Comparison of ENCODE assay signal across 15 mouse cellular contexts in genomic region chr10:80056976-80057682, GRCm38 (mm10). TPM values are rescaled to one million over a fixed set of nuclear protein-coding genes. Genes with fewer than 3 reads are reported as not detected.
DNase-seq lines count a peak whose midpoint lies in the region; ATAC-seq and TF ChIP-seq lines count a peak whose summit lies in the region.
"Had no signal": no experiment of that assay in that cellular context is flagged by ENCODE, and none has a peak within 500 bp of the region (broad histone marks: within the 10 kb centered on the region; RNA-seq: fewer than 3 reads in every experiment).

No protein-coding gene starts in this region.

- 92% methylated on average over 27 of the region's 27 CpGs for WGBS in hindbrain, postnatal 0 days
- WGBS in hindbrain, embryonic 12.5 days, result 92% methylated on average over 27 of the region's 27 CpGs
- WGBS in bone marrow, adult 2 months, result 92% methylated on average over 27 of the region's 27 CpGs

- peak; percentile 15; the same call in 1 of the 2 replicates for TF ChIP-seq POLR2A in bone marrow, adult 2 months (IDR thresholded peaks at IDR 0.05; ENCODE audit: borderline replicate concordance, control insufficient read depth, low read depth, low read length)

- no peak for TF ChIP-seq CTCF in hindbrain, postnatal 0 days (IDR thresholded peaks at IDR 0.05; ENCODE audit: low read depth)
- TF ChIP-seq CTCF in bone marrow, adult 2 months (IDR thresholded peaks at IDR 0.05; ENCODE audit: control insufficient read depth, insufficient read depth, low read length), result no peak

- peaks cover 8% of the 10 kb centered on the region for H3K4me1 ChIP-seq in hindbrain, postnatal 0 days (ENCODE audit: insufficient read depth, low read length)
- H3K4me1 ChIP-seq in hindbrain, embryonic 12.5 days, result peaks cover 22% of the 10 kb centered on the region
- H3K4me1 ChIP-seq in megakaryocyte, embryonic 14.5 days, result peaks cover 78% of the 10 kb centered on the region
- H3K4me1 ChIP-seq in bone marrow, adult 2 months (ENCODE audit: control insufficient read depth, insufficient read depth, low read length), result peaks cover 5% of the 10 kb centered on the region; the same call in 1 of the 2 replicates

- H3K4me2 ChIP-seq in hindbrain, postnatal 0 days (ENCODE audit: low read depth, low read length), result no peak overlapping the region
- no peak overlapping the region for H3K4me2 ChIP-seq in hindbrain, embryonic 12.5 days (replicated peaks)
- H3K4me2 ChIP-seq: hindbrain, embryonic 14.5 days; midbrain, embryonic 12.5 days had no signal

- 0 out of 2 replicates have a peak overlapping the region, but pooled peaks have one; percentile 3 for H3K9ac ChIP-seq in hindbrain, postnatal 0 days (replicated peaks; ENCODE audit: low read length)
- no peak overlapping the region for H3K9ac ChIP-seq in hindbrain, embryonic 12.5 days
- H3K9ac ChIP-seq: hindbrain, embryonic 14.5 days; liver, embryonic 15.5 days had no signal

- no peak for ATAC-seq in hindbrain, postnatal 0 days
- no peak for ATAC-seq in hindbrain, embryonic 12.5 days (ENCODE audit: low FRiP score)
- ATAC-seq in megakaryocyte, adult 5-6 weeks (ENCODE audit: poor library complexity, severe bottlenecking), result no peak
- no peak for ATAC-seq in megakaryocyte-erythroid progenitor cell, adult 5-6 weeks (replicated peaks; ENCODE audit: low FRiP score, low TSS enrichment, poor library complexity, severe bottlenecking)

- no peak overlapping the region for H3K4me3 ChIP-seq in hindbrain, postnatal 0 days (ENCODE audit: low read length)
- H3K4me3 ChIP-seq in hindbrain, embryonic 12.5 days, result no peak overlapping the region
- peak overlapping the region; percentile 87 for H3K4me3 ChIP-seq in megakaryocyte, embryonic 14.5 days (replicated peaks)
- no peak overlapping the region for H3K4me3 ChIP-seq in bone marrow, adult 2 months (replicated peaks; ENCODE audit: control insufficient read depth, low read depth, low read length)
- H3K4me3 ChIP-seq: heart, adult 2 months; liver, embryonic 15.5 days; midbrain, embryonic 12.5 days had no signal

- no peak overlapping the region for H3K27ac ChIP-seq in hindbrain, postnatal 0 days
- no peak overlapping the region for H3K27ac ChIP-seq in hindbrain, embryonic 12.5 days
- H3K27ac ChIP-seq in bone marrow, adult 2 months (ENCODE audit: control insufficient read depth, insufficient read depth, low read depth, low read length, poor library complexity), result no peak overlapping the region
- H3K27ac ChIP-seq: heart, adult 2 months; hindbrain, embryonic 14.5 days; liver, embryonic 15.5 days; midbrain, embryonic 12.5 days had no signal

- no peaks in the 10 kb centered on the region for H3K9me3 ChIP-seq in hindbrain, postnatal 0 days (ENCODE audit: low read length)
- no peaks in the 10 kb centered on the region for H3K9me3 ChIP-seq in hindbrain, embryonic 12.5 days (replicated peaks)
- no peaks in the 10 kb centered on the region for H3K9me3 ChIP-seq in megakaryocyte, embryonic 14.5 days
- H3K9me3 ChIP-seq: liver, embryonic 15.5 days; midbrain, embryonic 12.5 days had no signal

- DNase-seq in hindbrain, postnatal 0 days (ENCODE audit: low spot score), result no peak
- no peak for DNase-seq in cerebellum, adult 18-20 months
- DNase-seq: gastrocnemius, postnatal 10 days; heart, adult 2 months; lung, postnatal 14 days; retina, postnatal 1 day; thymus, adult 18-20 months had no signal

- no peaks in the 10 kb centered on the region for H3K27me3 ChIP-seq in hindbrain, postnatal 0 days (ENCODE audit: insufficient read depth, low read length)
- no peaks in the 10 kb centered on the region for H3K27me3 ChIP-seq in hindbrain, embryonic 12.5 days
- no peaks in the 10 kb centered on the region for H3K27me3 ChIP-seq in megakaryocyte, embryonic 14.5 days (replicated peaks)
- H3K27me3 ChIP-seq: liver, embryonic 15.5 days; midbrain, embryonic 12.5 days had no signal

- peaks cover 26% of the 10 kb centered on the region for H3K36me3 ChIP-seq in hindbrain, postnatal 0 days (ENCODE audit: insufficient read depth, low read length)
- H3K36me3 ChIP-seq in hindbrain, embryonic 12.5 days, result peaks cover 59% of the 10 kb centered on the region
- H3K36me3 ChIP-seq in megakaryocyte, embryonic 14.5 days (replicated peaks; ENCODE audit: low read length), result peaks cover 82% of the 10 kb centered on the region

RNA-seq across cellular contexts. Expression of gene Gpx4, which starts 10.2 kb away (rescaled TPM):
- 373 and 379 TPM in 2 replicates for total RNA-seq in hindbrain, postnatal 0 days (2014; rRNA removed)
- polyA plus RNA-seq in hindbrain, postnatal 0 days (2015; fragmentation: Nextera tagmentation; extraction: Ambion mirVana), result 757 and 762 TPM in 2 replicates
- polyA plus RNA-seq in hindbrain, embryonic 12.5 days (2016; fragmentation: Nextera tagmentation; extraction: Ambion mirVana), result 449 and 484 TPM in 2 replicates
- 3,942 and 9,172 TPM in 2 replicates for polyA plus RNA-seq in megakaryocyte, embryonic 14.5 days (2012; ENCODE audit: insufficient read depth, low replicate concordance)
- 259 and 303 TPM in 2 replicates for total RNA-seq in megakaryocyte, adult 5-6 weeks (2015)
- total RNA-seq in megakaryocyte, adult 5-6 weeks (2017), result 375 and 378 TPM in 2 replicates
- 948 and 2,392 TPM in 2 replicates for polyA plus RNA-seq in bone marrow, adult 2 months (2011; ENCODE audit: insufficient read depth, insufficient read length, low replicate concordance, missing spikeins)
- total RNA-seq in megakaryocyte-erythroid progenitor cell, adult 5-6 weeks (2014; fragmentation: Nextera tagmentation), result 566 and 603 TPM in 2 replicates
- total RNA-seq in megakaryocyte-erythroid progenitor cell, adult 5-6 weeks (2017), result 483 and 498 TPM in 2 replicates

RNA-seq across cellular contexts. Expression of gene Polr2e, which starts 17.5 kb away (rescaled TPM):
- total RNA-seq in hindbrain, postnatal 0 days (2014; rRNA removed), result 93.3 and 100 TPM in 2 replicates
- 143 TPM in 2 replicates for polyA plus RNA-seq in hindbrain, postnatal 0 days (2015; fragmentation: Nextera tagmentation; extraction: Ambion mirVana)
- polyA plus RNA-seq in hindbrain, embryonic 12.5 days (2016; fragmentation: Nextera tagmentation; extraction: Ambion mirVana), result 163 and 171 TPM in 2 replicates
- polyA plus RNA-seq in megakaryocyte, embryonic 14.5 days (2012; ENCODE audit: insufficient read depth, low replicate concordance), result 147 and 260 TPM in 2 replicates
- total RNA-seq in megakaryocyte, adult 5-6 weeks (2015), result 70.2 and 70.7 TPM in 2 replicates
- 58.4 and 69.2 TPM in 2 replicates for total RNA-seq in megakaryocyte, adult 5-6 weeks (2017)
- 35.6 and 44.5 TPM in 2 replicates for polyA plus RNA-seq in bone marrow, adult 2 months (2011; ENCODE audit: insufficient read depth, insufficient read length, low replicate concordance, missing spikeins)
- total RNA-seq in megakaryocyte-erythroid progenitor cell, adult 5-6 weeks (2014; fragmentation: Nextera tagmentation), result 145 and 157 TPM in 2 replicates
- total RNA-seq in megakaryocyte-erythroid progenitor cell, adult 5-6 weeks (2017), result 142 and 150 TPM in 2 replicates

RNA-seq across cellular contexts. Expression of gene Arhgap45, which starts 40.7 kb away (rescaled TPM):
- 2.9 and 3.3 TPM in 2 replicates for total RNA-seq in hindbrain, postnatal 0 days (2014; rRNA removed)
- 1.7 and 1.8 TPM in 2 replicates for polyA plus RNA-seq in hindbrain, postnatal 0 days (2015; fragmentation: Nextera tagmentation; extraction: Ambion mirVana)
- 8.7 and 8.9 TPM in 2 replicates for polyA plus RNA-seq in hindbrain, embryonic 12.5 days (2016; fragmentation: Nextera tagmentation; extraction: Ambion mirVana)
- polyA plus RNA-seq in megakaryocyte, embryonic 14.5 days (2012; ENCODE audit: insufficient read depth, low replicate concordance), result 375 and 477 TPM in 2 replicates
- total RNA-seq in megakaryocyte, adult 5-6 weeks (2015), result 135 and 140 TPM in 2 replicates
- total RNA-seq in megakaryocyte, adult 5-6 weeks (2017), result 235 and 237 TPM in 2 replicates
- polyA plus RNA-seq in bone marrow, adult 2 months (2011; ENCODE audit: insufficient read depth, insufficient read length, low replicate concordance, missing spikeins), result 111 and 291 TPM in 2 replicates
- total RNA-seq in megakaryocyte-erythroid progenitor cell, adult 5-6 weeks (2014; fragmentation: Nextera tagmentation), result 76.2 and 103 TPM in 2 replicates
- total RNA-seq in megakaryocyte-erythroid progenitor cell, adult 5-6 weeks (2017), result 52.8 and 64.4 TPM in 2 replicates

RNA-seq across cellular contexts. Expression of gene Sbno2, which starts 48.2 kb away (rescaled TPM):
- total RNA-seq in hindbrain, postnatal 0 days (2014; rRNA removed), result 22.8 and 23.7 TPM in 2 replicates
- polyA plus RNA-seq in hindbrain, postnatal 0 days (2015; fragmentation: Nextera tagmentation; extraction: Ambion mirVana), result 6.9 and 7.8 TPM in 2 replicates
- 15.1 TPM in 2 replicates for polyA plus RNA-seq in hindbrain, embryonic 12.5 days (2016; fragmentation: Nextera tagmentation; extraction: Ambion mirVana)
- 151 and 347 TPM in 2 replicates for polyA plus RNA-seq in megakaryocyte, embryonic 14.5 days (2012; ENCODE audit: insufficient read depth, low replicate concordance)
- 32.4 and 33.0 TPM in 2 replicates for total RNA-seq in megakaryocyte, adult 5-6 weeks (2015)
- total RNA-seq in megakaryocyte, adult 5-6 weeks (2017), result 41.9 and 46.7 TPM in 2 replicates
- 37.6 and 83.8 TPM in 2 replicates for polyA plus RNA-seq in bone marrow, adult 2 months (2011; ENCODE audit: insufficient read depth, insufficient read length, low replicate concordance, missing spikeins)
- total RNA-seq in megakaryocyte-erythroid progenitor cell, adult 5-6 weeks (2014; fragmentation: Nextera tagmentation), result 34.4 and 39.7 TPM in 2 replicates
- total RNA-seq in megakaryocyte-erythroid progenitor cell, adult 5-6 weeks (2017), result 12.1 and 12.9 TPM in 2 replicates

RNA-seq across cellular contexts. Expression of gene Stk11, which starts 58.5 kb away (rescaled TPM):
- 86.4 and 86.6 TPM in 2 replicates for total RNA-seq in hindbrain, postnatal 0 days (2014; rRNA removed)
- 13.9 and 15.0 TPM in 2 replicates for polyA plus RNA-seq in hindbrain, postnatal 0 days (2015; fragmentation: Nextera tagmentation; extraction: Ambion mirVana)
- 13.1 and 16.1 TPM in 2 replicates for polyA plus RNA-seq in hindbrain, embryonic 12.5 days (2016; fragmentation: Nextera tagmentation; extraction: Ambion mirVana)
- 153 and 200 TPM in 2 replicates for polyA plus RNA-seq in megakaryocyte, embryonic 14.5 days (2012; ENCODE audit: insufficient read depth, low replicate concordance)
- 58.0 and 60.7 TPM in 2 replicates for total RNA-seq in megakaryocyte, adult 5-6 weeks (2015)
- 142 and 146 TPM in 2 replicates for total RNA-seq in megakaryocyte, adult 5-6 weeks (2017)
- 197 and 344 TPM in 2 replicates for polyA plus RNA-seq in bone marrow, adult 2 months (2011; ENCODE audit: insufficient read depth, insufficient read length, low replicate concordance, missing spikeins)
- total RNA-seq in megakaryocyte-erythroid progenitor cell, adult 5-6 weeks (2014; fragmentation: Nextera tagmentation), result 152 and 213 TPM in 2 replicates
- 116 and 174 TPM in 2 replicates for total RNA-seq in megakaryocyte-erythroid progenitor cell, adult 5-6 weeks (2017)

Comparison
In these comparisons a context has a peak if more than half of its experiments do, and no peak if none do; other contexts are left out.
1. RNA of gene Arhgap45, which starts 40.7 kb away (polyA plus RNA-seq): 375 to 477 TPM in megakaryocyte, embryonic 14.5 days and 111 to 291 TPM in bone marrow, adult 2 months; 8.7 to 8.9 TPM in hindbrain, embryonic 12.5 days and 1.7 to 1.8 TPM in hindbrain, postnatal 0 days; every median in the first group is over 10 times any median in the second.